In genomic region chr1:105990911-105991761, GRCm38 (mm10) we compare ENCODE assay signal across 8 mouse cellular contexts. TPM values are rescaled to one million over a fixed set of nuclear protein-coding genes. Genes with fewer than 3 reads are reported as not detected.
DNase-seq lines count a peak whose midpoint lies in the region; ATAC-seq lines count a peak whose summit lies in the region.

No protein-coding gene starts in this region.

- ATAC-seq in megakaryocyte progenitor cell, adult 5-6 weeks (replicated peaks; ENCODE audit: poor library complexity) = peak; percentile 13

- intact Hi-C loops in left cerebral cortex, postnatal 14 days (cut with DNase I) = loop anchor here (2.0 to 10.0 kb wide), 4 partner anchors 99 to 329 kb away; partner anchors contain the start of genes Pign, Relch and Tnfrsf11a

- DNase-seq in adrenal gland, adult (ENCODE audit: inconsistent age in 2 of 2, low spot score in 1 of 2) = peak; percentile 82 to 92
- peak; percentile 41 to 58 for DNase-seq in cerebellum, postnatal 4 days (ENCODE audit: low spot score in 2 of 2)
- DNase-seq in gastrocnemius, adult 8-10 months (ENCODE audit: low spot score in 2 of 2) = peak; percentile 35 to 51
- DNase-seq in induced T-regulatory cell, adult 2 months (ENCODE audit: low read depth) = peak; percentile 81
- DNase-seq in left cerebral cortex, postnatal 14 days (ENCODE audit: low spot score in 2 of 2) = peak; percentile 65
- DNase-seq in right cerebral cortex, postnatal 14 days = peak; percentile 70
- peak; percentile 67 for DNase-seq in yolk sac, embryonic 10.5 days (ENCODE audit: low spot score)

RNA-seq across cellular contexts. Expression of gene Zcchc2, which starts 0.9 kb away (rescaled TPM):
- 10 to 100 TPM in 1 of 4 experiments, 1 to 10 TPM in 3; 7.1 to 13.8 (median 8.9) TPM for total RNA-seq in gastrocnemius, adult 8-10 months (2022)
- total RNA-seq in left cerebral cortex, postnatal 14 days (2021) = 10 to 100 TPM; 23.8 to 24.0 TPM
- total RNA-seq in megakaryocyte progenitor cell, adult 5-6 weeks (2015) = 22.2 and 25.0 TPM in 2 replicates
- total RNA-seq in megakaryocyte progenitor cell, adult 5-6 weeks (2017) = 15.1 and 16.7 TPM in 2 replicates

Comparison
In these comparisons a context has a peak if more than half of its experiments do, and no peak if none do; other contexts are left out.
1. Peak in every context shown above with its lines: DNase-seq and ATAC-seq.